Mouse (Mus musculus) v-Abl transformed pro-B cells (cell line): Measurements from ENCODE around the gene Vps52.
"Not testable (repeated sequence)": the region's sequence is repeated elsewhere in the genome, so short reads cannot be mapped to it uniquely, and the experiment has no call there.

Experiments used
- in situ Hi-C, 2 experiments: fragments of 400-800 bp; cut with MboI; formaldehyde crosslinking; loops; one replicate each; pipeline ENCODE4 v1.15.1; 2025; ENCODE audit not compliant: unreplicated experiment in 2 of 2

The Vps52 gene

GRCm38 (mm10) chr17:33940981-33941380 lies 14.6 kb upstream of the Vps52 start:
- in situ Hi-C loops = no loop called here

GRCm38 (mm10) chr17:33941381-33941780 lies 14.2 kb upstream of the Vps52 start:
- in situ Hi-C loops = no loop called here

- in situ Hi-C loops = no loop called here
Observed at GRCm38 (mm10) chr17:33943454-33943853, 12.2 kb upstream of the Vps52 start.

GRCm38 (mm10) chr17:33947430-33948089 lies 8.1 kb upstream of the Vps52 start:
- in situ Hi-C loops = no loop called here

GRCm38 (mm10) chr17:33948090-33948904 lies 7.3 kb upstream of the Vps52 start:
- in situ Hi-C loops = no loop called here

- in situ Hi-C loops = no loop called here
Observed at GRCm38 (mm10) chr17:33948905-33949537, 6.6 kb upstream of the Vps52 start.

GRCm38 (mm10) chr17:33950131-33950625 lies 5.4 kb upstream of the Vps52 start:
- in situ Hi-C loops = no loop called here

- in situ Hi-C loops = no loop called here
Observed at GRCm38 (mm10) chr17:33951021-33951946, 4.3 kb upstream of the Vps52 start, which contains the start of gene B3galt4. Gene B3galt4, minus strand, starts transcription at chr17:33951488.

- in situ Hi-C loops = not testable (repeated sequence)
Observed at GRCm38 (mm10) chr17:33952015-33952414, 3.6 kb upstream of the Vps52 start.

GRCm38 (mm10) chr17:33952879-33953278 lies 2.7 kb upstream of the Vps52 start:
- in situ Hi-C loops = no loop called here

GRCm38 (mm10) chr17:33953310-33953709 lies 2.3 kb upstream of the Vps52 start:
- in situ Hi-C loops = no loop called here

- in situ Hi-C loops = no loop called here
Observed at GRCm38 (mm10) chr17:33953961-33954565, 1.5 kb upstream of the Vps52 start.

GRCm38 (mm10) chr17:33954646-33955554 lies 712 bp upstream of the Vps52 start:
- in situ Hi-C loops = no loop called here

GRCm38 (mm10) chr17:33956336-33956735 lies 724 bp downstream of the Vps52 start:
- in situ Hi-C loops = no loop called here

- in situ Hi-C loops = no loop called here
Observed at GRCm38 (mm10) chr17:33957493-33957892, 1.9 kb downstream of the Vps52 start.

GRCm38 (mm10) chr17:33958451-33958850 lies 2.8 kb downstream of the Vps52 start:
- in situ Hi-C loops = no loop called here

- in situ Hi-C loops = no loop called here
Observed at GRCm38 (mm10) chr17:33959135-33959534, 3.5 kb downstream of the Vps52 start.

GRCm38 (mm10) chr17:33959948-33960347 lies 4.3 kb downstream of the Vps52 start:
- in situ Hi-C loops = loop anchor here in 1 of 2 experiments (10.0 kb wide), 1 partner anchor 1345 kb away; no protein-coding TSS in a partner anchor

GRCm38 (mm10) chr17:33962876-33963275 lies 7.3 kb downstream of the Vps52 start:
- in situ Hi-C loops = loop anchor here in 1 of 2 experiments (10.0 kb wide), 1 partner anchor 1342 kb away; no protein-coding TSS in a partner anchor
